Mouse (Mus musculus) liver, embryonic 16.5 days (tissue): ENCODE results near the gene Hps3. TPM values are rescaled to one million over a fixed set of nuclear protein-coding genes. Genes with fewer than 3 reads are reported as not detected.
"Not testable (repeated sequence)": the region's sequence is repeated elsewhere in the genome, so short reads cannot be mapped to it uniquely, and the experiment has no call there.

Experiments
- ATAC-seq: fragments of 200-750 bp; cut with Nextera tagmentation; 2 replicates; pipeline ENCODE4 v1.8.0; 2017; ENCODE audit warnings: low read depth, mild to moderate bottlenecking, moderate number of reproducible peaks, moderate library complexity
- H3K27ac ChIP-seq: fragments of 300-500 bp; sonication (generic); 2 replicates; pipeline ENCODE4 v1.5.1; 2014; ENCODE audit warnings: mild to moderate bottlenecking, low read length
- H3K27me3 ChIP-seq: fragments of 300-500 bp; sonication (generic); 2 replicates; pipeline ENCODE4 v1.6.1; 2014; ENCODE audit warnings: low read depth, low read length, mixed read lengths; ENCODE audit not compliant: control insufficient read depth, insufficient read depth
- H3K36me3 ChIP-seq: fragments of 300-500 bp; sonication (generic); 2 replicates; pipeline ENCODE4 v1.6.1; 2014; ENCODE audit warnings: mild to moderate bottlenecking; ENCODE audit not compliant: control insufficient read depth, insufficient read depth
- H3K4me1 ChIP-seq: fragments of 300-500 bp; sonication (generic); 2 replicates; pipeline ENCODE4 v1.6.1; 2014; ENCODE audit warnings: low read depth, low read length, mixed read lengths; ENCODE audit not compliant: control insufficient read depth
- H3K4me2 ChIP-seq: fragments of 300-500 bp; sonication (generic); 2 replicates; pipeline ENCODE4 v1.6.1; 2014; ENCODE audit warnings: low read depth, low read length, mixed read lengths
- H3K4me3 ChIP-seq: fragments of 300-500 bp; sonication (generic); 2 replicates; pipeline ENCODE4 v1.5.1; 2014; ENCODE audit warnings: low read depth, mild to moderate bottlenecking, low read length
- H3K9ac ChIP-seq: fragments of 300-500 bp; sonication (generic); 2 replicates; pipeline ENCODE4 v1.6.1; 2014; ENCODE audit warnings: low read depth, low read length
- H3K9me3 ChIP-seq: fragments of 300-500 bp; sonication (generic); replicated peaks from 2 replicates; pipeline ENCODE4 v1.6.1; 2016; ENCODE audit warnings: low read length; ENCODE audit not compliant: control insufficient read depth
- WGBS: fragments of 180-500 bp; shearing (Covaris S2); extraction: QIAGEN DNeasy Blood & Tissue Kit; methylation state at CpG from one replicate; pipeline ENCODE4 v1.1.7; 2014; ENCODE audit not compliant: insufficient replicate concordance; 5-methylcytosine and 5-hydroxymethylcytosine counted together
- polyA plus RNA-seq: library from polyadenylated mRNA; unstranded; fragments of >200 nt; fragmentation: Nextera tagmentation; extraction: Ambion mirVana; gene quantifications from 2 replicates; pipeline ENCODE4 v1.2.1, GENCODE M21; 2015

The Hps3 gene
- polyA plus RNA-seq, 1 experiment from 2014 or later = 5.9 TPM

DNA sequence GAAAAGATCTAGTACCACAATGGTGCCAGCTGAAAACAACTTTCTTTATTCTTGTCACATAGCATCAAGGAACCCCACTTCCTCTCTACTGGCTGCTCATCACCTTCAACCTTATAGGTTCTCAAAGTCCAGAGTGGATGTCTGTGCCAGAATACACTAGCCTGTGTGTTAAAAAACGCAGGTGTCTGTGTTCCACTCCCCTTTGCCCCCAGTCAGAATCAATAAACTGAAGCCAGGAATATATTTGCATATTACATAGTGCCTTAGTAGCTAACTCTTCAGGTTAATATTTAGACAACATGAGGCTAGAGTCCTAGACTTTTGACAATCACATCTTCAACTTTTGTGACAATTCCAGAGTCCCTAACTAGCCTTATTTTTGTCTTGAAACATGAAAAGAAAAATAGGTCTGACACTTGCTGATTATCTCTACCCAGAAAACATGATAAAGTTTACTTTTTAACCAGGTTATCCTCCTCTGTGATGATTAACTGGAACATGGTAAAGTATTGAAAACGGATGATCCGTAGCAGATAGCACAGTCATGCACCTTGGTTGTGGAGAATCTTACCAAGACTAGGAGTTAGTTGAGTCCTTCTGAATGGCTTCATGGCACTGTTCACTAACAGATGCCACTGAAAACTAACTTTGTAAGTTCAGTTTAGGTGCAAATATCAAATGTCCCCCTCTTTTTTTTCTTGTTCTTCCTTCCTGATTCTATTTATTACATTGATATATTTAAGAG is 72.2 kb downstream of the Hps3 start:
- peak; percentile 86 for ATAC-seq
- Histone ChIP-seq H3K9ac (no peak overlapping the region), H3K27ac (peak overlapping the region; percentile 74), H3K9me3 (no peaks in the 10 kb centered on the region), H3K4me1 (no peaks in the 10 kb centered on the region), H3K27me3 (no peaks in the 10 kb centered on the region), H3K4me3 (no peak overlapping the region), H3K4me2 (no peak overlapping the region), H3K36me3 (no peaks in the 10 kb centered on the region)
- WGBS = 46% methylated on average over 3 of the region's 3 CpGs

DNA sequence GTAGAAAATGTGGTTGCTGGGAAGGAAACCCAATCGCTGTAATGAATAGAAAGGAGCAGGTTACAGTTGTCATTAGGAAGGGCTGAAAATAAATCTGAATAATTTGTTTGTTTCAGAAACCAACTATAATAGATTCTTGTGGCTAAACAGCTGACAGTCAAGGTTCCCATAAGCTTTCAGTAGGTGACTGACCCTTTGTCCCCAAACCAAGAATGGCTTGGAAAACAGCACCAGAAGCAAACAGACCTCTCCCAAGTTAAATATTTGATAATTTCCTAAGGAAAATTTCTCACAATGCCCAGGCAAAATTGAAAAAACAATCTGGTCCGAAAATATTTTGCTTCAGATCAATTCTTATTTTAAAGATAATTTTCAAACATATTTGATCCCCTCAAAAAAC is 73.8 kb downstream of the Hps3 start:
- ATAC-seq = no peak
- Histone ChIP-seq H3K9ac (no peak overlapping the region), H3K4me3 (no peak overlapping the region), H3K36me3 (no peaks in the 10 kb centered on the region), H3K4me2 (no peak overlapping the region), H3K27me3 (no peaks in the 10 kb centered on the region), H3K4me1 (no peaks in the 10 kb centered on the region), H3K9me3 (no peaks in the 10 kb centered on the region), H3K27ac (no peak overlapping the region)
- WGBS = 44% methylated on average over 2 of the region's 2 CpGs

DNA sequence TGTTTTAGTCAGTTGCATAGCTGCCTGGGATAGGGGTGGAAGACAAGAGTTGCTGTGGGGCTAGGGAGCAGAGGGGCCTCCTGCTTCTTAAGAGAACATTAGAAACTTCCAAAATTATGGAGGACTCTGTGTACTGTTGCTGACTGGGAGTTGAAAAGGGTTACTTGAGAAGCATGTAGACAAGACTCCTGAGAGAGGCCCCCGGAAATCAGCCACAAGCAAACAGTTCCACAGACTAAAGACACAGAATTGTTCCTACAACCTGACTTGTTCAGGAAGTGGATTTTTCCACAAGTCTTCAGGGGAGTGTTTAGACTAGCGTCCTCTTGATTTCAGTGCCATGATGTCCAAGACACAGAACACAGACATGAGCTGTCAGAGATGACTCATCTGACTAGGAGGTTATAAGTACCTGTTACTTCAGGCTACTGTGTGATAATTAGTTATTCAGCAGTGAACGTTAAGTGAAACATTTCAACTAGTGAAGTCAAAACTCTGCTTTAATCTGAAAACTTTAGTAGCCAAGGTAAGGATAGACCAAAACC is 74.5 kb downstream of the Hps3 start:
- no peaks in the 10 kb centered on the region for H3K27me3 ChIP-seq
- no peak for ATAC-seq
- H3K4me1 ChIP-seq = no peaks in the 10 kb centered on the region
- H3K9ac ChIP-seq = no peak overlapping the region
- no peaks in the 10 kb centered on the region for H3K9me3 ChIP-seq
- H3K27ac ChIP-seq = peak overlapping the region; percentile 48
- H3K4me2 ChIP-seq = peak overlapping the region; percentile 9; the same call in 1 of the 2 replicates
- no peak overlapping the region for H3K4me3 ChIP-seq
- 46% methylated on average over 3 of the region's 3 CpGs for WGBS
- H3K36me3 ChIP-seq = no peaks in the 10 kb centered on the region

- Histone ChIP-seq H3K4me2 (0 out of 2 replicates have a peak overlapping the region, but pooled peaks have one; percentile 6), H3K27ac (no peak overlapping the region), H3K36me3 (no peaks in the 10 kb centered on the region), H3K4me3 (no peak overlapping the region), H3K27me3 (no peaks in the 10 kb centered on the region), H3K4me1 (no peaks in the 10 kb centered on the region), H3K9ac (no peak overlapping the region), H3K9me3 (no peaks in the 10 kb centered on the region)
- ATAC-seq = no peak
- 50% methylated on average over 1 of the region's 1 CpGs for WGBS
Measured at GRCm38 (mm10) chr3:19958983-19959382, 76.1 kb downstream of the Hps3 start.

DNA sequence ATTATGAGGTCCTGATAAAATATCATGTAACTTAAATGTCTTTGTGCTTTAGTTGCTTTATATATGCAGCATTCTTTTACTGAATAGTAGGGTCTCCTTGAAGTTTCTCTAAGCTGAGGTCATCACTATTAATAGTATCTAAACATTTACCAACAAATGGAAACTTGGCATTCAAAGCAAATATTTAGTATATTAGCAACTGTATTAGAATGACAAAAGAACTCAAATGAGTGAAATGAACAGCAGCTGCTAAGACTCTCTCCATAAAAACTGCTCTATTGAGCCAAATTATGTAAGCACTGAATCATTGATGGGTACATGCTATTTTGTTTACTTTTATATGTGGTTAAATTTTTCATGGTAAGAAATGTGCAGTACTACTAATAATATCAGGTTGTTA is 77.1 kb downstream of the Hps3 start:
- Histone ChIP-seq H3K36me3 (no peaks in the 10 kb centered on the region), H3K9me3 (no peaks in the 10 kb centered on the region), H3K9ac (no peak overlapping the region), H3K27me3 (no peaks in the 10 kb centered on the region), H3K4me2 (no peak overlapping the region), H3K4me3 (no peak overlapping the region), H3K4me1 (no peaks in the 10 kb centered on the region), H3K27ac (no peak overlapping the region)
- no peak for ATAC-seq

- no peak for ATAC-seq
- 43% methylated on average over 5 of the region's 5 CpGs for WGBS
- no peaks in the 10 kb centered on the region for H3K36me3 ChIP-seq
- H3K4me2 ChIP-seq = 0 out of 2 replicates have a peak within 1 kb of the TSS, but pooled peaks have one; percentile 5
- no peaks in the 10 kb centered on the region for H3K4me1 ChIP-seq
- no peak within 1 kb of the TSS; the same call in 1 of the 2 replicates for H3K4me3 ChIP-seq
- no peak within 1 kb of the TSS for H3K9ac ChIP-seq
- H3K27ac ChIP-seq = peak within 1 kb of the TSS; percentile 30; the same call in 1 of the 2 replicates
- no peaks in the 10 kb centered on the region for H3K27me3 ChIP-seq
- no peaks in the 10 kb centered on the region for H3K9me3 ChIP-seq
Measured at GRCm38 (mm10) chr3:19956885-19957284, 78.2 kb downstream of the Hps3 start, which contains the start of gene Cp. Gene Cp, plus strand, starts transcription at chr3:19957054.

DNA sequence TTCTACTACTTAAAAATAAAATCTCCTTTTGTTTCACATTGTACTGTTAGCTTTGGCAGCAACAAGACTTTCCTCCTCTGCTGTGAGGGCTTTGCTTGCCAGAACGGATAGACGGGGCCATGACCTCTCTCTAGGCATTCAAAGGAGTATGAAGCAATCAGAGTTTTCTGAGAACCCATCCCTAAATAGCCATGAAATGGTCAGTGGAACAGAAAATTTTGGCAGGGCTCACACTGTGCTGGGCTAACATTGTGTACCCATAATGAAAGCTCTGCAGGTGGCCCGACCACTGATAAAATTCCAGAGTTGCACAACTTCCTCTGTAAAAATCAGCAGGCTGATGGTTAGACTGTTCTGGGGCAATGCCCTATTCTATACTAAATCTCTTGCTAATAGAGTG is 81.2 kb downstream of the Hps3 start:
- Histone ChIP-seq H3K4me1 (no peaks in the 10 kb centered on the region), H3K27ac (0 out of 2 replicates have a peak overlapping the region, but pooled peaks have one; percentile 73), H3K27me3 (no peaks in the 10 kb centered on the region), H3K9me3 (no peaks in the 10 kb centered on the region), H3K4me2 (no peak overlapping the region), H3K9ac (no peak overlapping the region), H3K4me3 (no peak overlapping the region), H3K36me3 (no peaks in the 10 kb centered on the region)
- WGBS = 23% methylated on average over 3 of the region's 3 CpGs
- peak; percentile 93 for ATAC-seq

DNA sequence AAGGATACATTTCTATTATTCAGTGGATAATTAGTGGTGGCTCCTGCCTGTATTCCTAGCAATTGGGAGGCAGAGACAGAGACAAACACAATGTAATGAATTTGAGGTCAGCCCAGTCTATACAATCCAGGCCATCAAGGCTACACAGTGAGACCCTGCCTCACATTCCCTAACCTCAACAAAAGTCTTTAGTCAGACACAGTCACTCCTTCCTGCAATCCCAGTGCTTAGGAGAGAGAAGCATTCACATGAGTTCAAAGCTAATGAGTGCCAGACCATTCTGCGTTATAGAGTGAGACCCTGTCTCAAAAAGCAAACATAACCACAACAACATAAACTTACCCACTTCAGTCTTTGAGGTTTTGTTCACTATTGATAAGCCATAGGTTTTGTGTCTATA is 81.7 kb downstream of the Hps3 start:
- H3K4me3 ChIP-seq = no peak overlapping the region
- no peak for ATAC-seq
- H3K9me3 ChIP-seq = no peaks in the 10 kb centered on the region
- no peaks in the 10 kb centered on the region for H3K27me3 ChIP-seq
- no peak overlapping the region for H3K4me2 ChIP-seq
- WGBS = 44% methylated on average over 1 of the region's 1 CpGs
- H3K9ac ChIP-seq = no peak overlapping the region
- H3K27ac ChIP-seq = peak overlapping the region; percentile 73
- H3K4me1 ChIP-seq = no peaks in the 10 kb centered on the region
- no peaks in the 10 kb centered on the region for H3K36me3 ChIP-seq

DNA sequence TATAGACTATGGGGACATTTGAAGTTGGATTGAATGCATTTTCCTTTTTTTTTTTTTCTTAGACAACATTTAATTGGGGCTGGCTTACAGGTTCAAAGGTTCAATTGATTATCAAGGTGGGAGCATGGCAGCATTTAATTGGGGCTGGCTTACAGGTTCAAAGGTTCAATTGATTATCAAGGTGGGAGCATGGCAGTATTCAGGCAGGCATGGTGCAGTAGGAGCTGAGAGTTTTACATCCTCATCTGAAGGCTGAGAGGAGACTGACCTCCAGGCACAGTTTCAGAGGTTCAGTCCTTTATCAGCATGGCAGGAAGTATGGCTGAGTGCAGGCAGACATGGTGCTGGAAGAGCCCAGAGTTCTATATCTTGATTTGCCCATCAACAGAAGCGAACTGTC is 85.7 kb downstream of the Hps3 start:
- H3K27me3 ChIP-seq, H3K4me3 ChIP-seq, H3K4me1 ChIP-seq, H3K4me2 ChIP-seq, ATAC-seq, H3K27ac ChIP-seq, H3K9me3 ChIP-seq, H3K36me3 ChIP-seq, H3K9ac ChIP-seq: not testable (repeated sequence)
- 44% methylated on average over 1 of the region's 1 CpGs for WGBS
